In genomic region chr9:27409733-27410132, GRCm38 (mm10) we compare ENCODE assay signal across 9 mouse cellular contexts. TPM values are rescaled to one million over a fixed set of nuclear protein-coding genes. Genes with fewer than 3 reads are reported as not detected.
A peak's percentile ranks its signal among the peaks of the same experiment; 100 is the strongest.
DNase-seq lines count a peak whose midpoint lies in the region; ATAC-seq and TF ChIP-seq lines count a peak whose summit lies in the region.
"Had no signal": no experiment of that assay in that cellular context is flagged by ENCODE, and none has a peak within 500 bp of the region (broad histone marks: within the 10 kb centered on the region; RNA-seq: fewer than 3 reads in every experiment).

No protein-coding gene starts in this region.

- H3K79me2 ChIP-seq in heart, adult 2 months (replicated peaks; ENCODE audit: control insufficient read depth, insufficient read depth, low read length) = no peaks in the 10 kb centered on the region

- H3K27me3 ChIP-seq in heart, adult 2 months (ENCODE audit: control insufficient read depth, insufficient read depth, low read length) = no peaks in the 10 kb centered on the region
- H3K27me3 ChIP-seq in heart, embryonic 12.5 days (replicated peaks) = peaks cover 17% of the 10 kb centered on the region
- peaks cover 5% of the 10 kb centered on the region for H3K27me3 ChIP-seq in Patski
- no peaks in the 10 kb centered on the region for H3K27me3 ChIP-seq in hindbrain, postnatal 0 days (ENCODE audit: insufficient read depth, low read length)
- H3K27me3 ChIP-seq in liver, postnatal 0 days (ENCODE audit: insufficient read depth, low read length) = no peaks in the 10 kb centered on the region

- intact Hi-C loops in heart, adult 2 months (cut with DNase I) = loop anchor here (1.0 kb wide), 1 partner anchor 839 kb away; no protein-coding TSS in a partner anchor

- POLR2A ChIA-PET in Patski (lab: Charles Lee) = no interaction called here

- no peak overlapping the region for H3K4me2 ChIP-seq in heart, embryonic 12.5 days
- no peak overlapping the region for H3K4me2 ChIP-seq in hindbrain, postnatal 0 days (ENCODE audit: low read depth, low read length)
- H3K4me2 ChIP-seq in liver, postnatal 0 days (ENCODE audit: low read depth, low read length) = no peak overlapping the region

- no peak overlapping the region for H3K9ac ChIP-seq in heart, adult 2 months (ENCODE audit: low read depth, low read length)
- no peak overlapping the region for H3K9ac ChIP-seq in heart, embryonic 12.5 days
- no peak overlapping the region for H3K9ac ChIP-seq in hindbrain, postnatal 0 days (replicated peaks; ENCODE audit: low read length)
- H3K9ac ChIP-seq in liver, postnatal 0 days (replicated peaks) = no peak overlapping the region

- no peak for ATAC-seq in heart, embryonic 12.5 days (ENCODE audit: insufficient number of reproducible peaks, low FRiP score)
- ATAC-seq in Patski = no peak
- peak; percentile 77 for ATAC-seq in hindbrain, postnatal 0 days
- no peak for ATAC-seq in liver, postnatal 0 days
- no peak for ATAC-seq in inflammation-experienced regulatory T-cells, adult 6 months

- TF ChIP-seq EP300 in heart, adult 2 months (IDR thresholded peaks at IDR 0.05; ENCODE audit: insufficient read depth, low read depth, low read length) = no peak
- TF ChIP-seq EP300 in liver, postnatal 0 days (IDR thresholded peaks at IDR 0.05; ENCODE audit: low read depth) = no peak

- in situ Hi-C loops in Patski (cut with MboI; ENCODE audit: low pct_unique_long_range_greater_than_20kb) = loop anchor here (5.0 to 25.0 kb wide), 3 partner anchors 328 to 838 kb away; no protein-coding TSS in a partner anchor

- no peak for DNase-seq in heart, adult 2 months
- no peak for DNase-seq in Patski (ENCODE audit: low read depth, low spot score)
- DNase-seq in embryo, embryonic 9.5 days (ENCODE audit: extremely low spot score) = peak; percentile 63
- DNase-seq in hindbrain, postnatal 0 days (ENCODE audit: low spot score) = peak; percentile 92
- peak; percentile 20 for DNase-seq in liver, postnatal 0 days
- peak; percentile 34 to 68 for DNase-seq in right cerebral cortex, adult 2 months (ENCODE audit: low spot score in 2 of 2)

- no peaks in the 10 kb centered on the region; the same call in 1 of the 2 replicates for H3K9me3 ChIP-seq in heart, embryonic 12.5 days (replicated peaks)
- no peaks in the 10 kb centered on the region for H3K9me3 ChIP-seq in hindbrain, postnatal 0 days (ENCODE audit: low read length)
- no peaks in the 10 kb centered on the region for H3K9me3 ChIP-seq in liver, postnatal 0 days (ENCODE audit: low read length)

- no peak overlapping the region for H3K4me3 ChIP-seq in heart, adult 2 months
- no peak overlapping the region for H3K4me3 ChIP-seq in heart, embryonic 12.5 days
- no peak overlapping the region for H3K4me3 ChIP-seq in hindbrain, postnatal 0 days (ENCODE audit: low read length)
- H3K4me3 ChIP-seq in liver, postnatal 0 days (ENCODE audit: low read depth, low read length) = no peak overlapping the region

- no peaks in the 10 kb centered on the region for H3K4me1 ChIP-seq in heart, adult 2 months (ENCODE audit: control insufficient read depth, insufficient read depth, low read length)
- no peaks in the 10 kb centered on the region for H3K4me1 ChIP-seq in heart, embryonic 12.5 days (replicated peaks)
- no peaks in the 10 kb centered on the region for H3K4me1 ChIP-seq in hindbrain, postnatal 0 days (ENCODE audit: insufficient read depth, low read length)
- no peaks in the 10 kb centered on the region for H3K4me1 ChIP-seq in liver, postnatal 0 days (ENCODE audit: insufficient read depth)

- no peaks in the 10 kb centered on the region for H3K36me3 ChIP-seq in heart, adult 2 months (ENCODE audit: control insufficient read depth, insufficient read depth, low read length)
- no peaks in the 10 kb centered on the region for H3K36me3 ChIP-seq in heart, embryonic 12.5 days
- no peaks in the 10 kb centered on the region for H3K36me3 ChIP-seq in hindbrain, postnatal 0 days (ENCODE audit: insufficient read depth, low read length)
- H3K36me3 ChIP-seq in liver, postnatal 0 days (replicated peaks; ENCODE audit: insufficient read depth, low read length) = no peaks in the 10 kb centered on the region

- H3K27ac ChIP-seq in heart, adult 2 months = no peak overlapping the region
- no peak overlapping the region for H3K27ac ChIP-seq in heart, embryonic 12.5 days (ENCODE audit: poor library complexity, severe bottlenecking)
- H3K27ac ChIP-seq in hindbrain, postnatal 0 days = no peak overlapping the region
- H3K27ac ChIP-seq in liver, postnatal 0 days (ENCODE audit: low read depth) = no peak overlapping the region
- H3K27ac ChIP-seq: macrophage had no signal

- peak; percentile 80 for TF ChIP-seq CTCF in heart, adult 2 months (IDR thresholded peaks at IDR 0.05)
- peak; percentile 82 for TF ChIP-seq CTCF in Patski (IDR thresholded peaks at IDR 0.05)
- peak; percentile 87 for TF ChIP-seq CTCF in hindbrain, postnatal 0 days (IDR thresholded peaks at IDR 0.05; ENCODE audit: low read depth)
- peak; percentile 72 for TF ChIP-seq CTCF in liver, postnatal 0 days (IDR thresholded peaks at IDR 0.05; ENCODE audit: low read depth)

- CTCF ChIA-PET in Patski (lab: Charles Lee) = interaction anchor here (0.6 to 1.8 kb wide), 2 partner anchors 788 to 849 kb away, joined by 3 to 5 read pairs; no protein-coding TSS in a partner anchor

- no peak for TF ChIP-seq POLR2A in heart, adult 2 months (IDR thresholded peaks at IDR 0.05; ENCODE audit: insufficient read depth, low read depth, low read length)

RNA-seq across cellular contexts. Expression of gene Spata19, which starts 13.1 kb away (rescaled TPM):
- not detected for total RNA-seq in heart, adult 2 months (2021)
- polyA plus RNA-seq in heart, adult 2 months (2012; rRNA removed) = 0.27 and 0.50 TPM in 2 replicates
- polyA plus RNA-seq in heart, embryonic 12.5 days (2016; fragmentation: Nextera tagmentation; extraction: Ambion mirVana) = not detected in 2 replicates
- polyA plus RNA-seq in Patski (2021) = not detected
- not detected in 2 replicates for total RNA-seq in hindbrain, postnatal 0 days (2014; rRNA removed)
- 0.40 TPM in 1 of 2 replicates, not detected in the other for polyA plus RNA-seq in hindbrain, postnatal 0 days (2015; fragmentation: Nextera tagmentation; extraction: Ambion mirVana)
- polyA plus RNA-seq in liver, postnatal 0 days (2015; fragmentation: Nextera tagmentation; extraction: Ambion mirVana) = not detected in 2 replicates
- not detected for polyA plus RNA-seq in inflammation-experienced regulatory T-cells, adult 6 months (2017; shearing (Covaris generic))
- polyA plus RNA-seq: macrophage had no signal

Comparison
In these comparisons a context has a peak if more than half of its experiments do, and no peak if none do; other contexts are left out.
1. DNase-seq: peak in embryo, embryonic 9.5 days (single experiment), hindbrain, postnatal 0 days (single experiment), liver, postnatal 0 days (single experiment) and right cerebral cortex, adult 2 months (2 of 2); none in heart, adult 2 months (0 of 2) and Patski (single experiment).
2. Peak in every context shown above with its lines, with median percentiles within 50 percentile points of each other: CTCF ChIP-seq.